Mouse (Mus musculus) intestine, embryonic 14.5 days (tissue): ENCODE data around the gene Snx29. TPM values are rescaled to one million over a fixed set of nuclear protein-coding genes. Genes with fewer than 3 reads are reported as not detected.
A peak's percentile ranks its signal among the peaks of the same experiment; 100 is the strongest.
"Not testable (repeated sequence)": the region's sequence is repeated elsewhere in the genome, so short reads cannot be mapped to it uniquely, and the experiment has no call there.

ENCODE experiments used
- ATAC-seq: fragments of 200-750 bp; cut with Nextera tagmentation; replicated peaks from 2 replicates; pipeline ENCODE4 v1.8.0; 2017; ENCODE audit warnings: low read depth, moderate number of reproducible peaks, moderate TSS enrichment, moderate library complexity; ENCODE audit not compliant: low FRiP score, low TSS enrichment
- DNase-seq: peaks from one replicate; pipeline ENCODE4 v3.0.0-alpha.2; 2018; ENCODE audit warnings: low spot score
- H3K27ac ChIP-seq: fragments of 300-500 bp; sonication (generic); 2 replicates; pipeline ENCODE4 v1.5.1; 2014; ENCODE audit warnings: low read depth, mild to moderate bottlenecking, control low read depth
- H3K27me3 ChIP-seq: fragments of 300-500 bp; sonication (generic); replicated peaks from 2 replicates; pipeline ENCODE4 v1.6.1; 2014; ENCODE audit warnings: low read length, control low read depth; ENCODE audit not compliant: control insufficient read depth, insufficient read depth
- H3K36me3 ChIP-seq: fragments of 300-500 bp; sonication (generic); 2 replicates; pipeline ENCODE4 v1.6.1; 2014; ENCODE audit warnings: low read length, control low read depth; ENCODE audit not compliant: control insufficient read depth, insufficient read depth
- H3K4me1 ChIP-seq: fragments of 300-500 bp; sonication (generic); replicated peaks from 2 replicates; pipeline ENCODE4 v1.6.1; 2014; ENCODE audit warnings: low read length, control low read depth, mixed read lengths; ENCODE audit not compliant: control insufficient read depth, insufficient read depth
- H3K4me2 ChIP-seq: fragments of 300-500 bp; sonication (generic); 2 replicates; pipeline ENCODE4 v1.6.1; 2014; ENCODE audit warnings: low read length
- H3K4me3 ChIP-seq: fragments of 300-500 bp; sonication (generic); 2 replicates; pipeline ENCODE4 v1.5.1; 2014; ENCODE audit warnings: low read depth, low read length, control low read depth, mixed read lengths
- H3K9ac ChIP-seq: fragments of 300-500 bp; sonication (generic); 2 replicates; pipeline ENCODE4 v1.6.1; 2014; ENCODE audit warnings: mild to moderate bottlenecking, low read length
- H3K9me3 ChIP-seq: fragments of 300-500 bp; sonication (generic); 2 replicates; pipeline ENCODE4 v1.6.1; 2016; ENCODE audit warnings: low read length, control low read depth; ENCODE audit not compliant: control insufficient read depth
- whole genome bisulfite sequencing: fragments of 180-500 bp; shearing (Covaris S2); extraction: QIAGEN DNeasy Blood & Tissue Kit; methylation state at CpG from one replicate; pipeline ENCODE4 v1.1.7; 2014; 5-methylcytosine and 5-hydroxymethylcytosine counted together
- polyA plus RNA-seq: library from polyadenylated mRNA; unstranded; fragments of >200 nt; fragmentation: Nextera tagmentation; extraction: Ambion mirVana; gene quantifications from 2 replicates; pipeline ENCODE4 v1.2.1, GENCODE M21; 2014

Snx29 gene
- polyA plus RNA-seq, 1 experiment from 2014 or later, result 6.3 TPM

DNA sequence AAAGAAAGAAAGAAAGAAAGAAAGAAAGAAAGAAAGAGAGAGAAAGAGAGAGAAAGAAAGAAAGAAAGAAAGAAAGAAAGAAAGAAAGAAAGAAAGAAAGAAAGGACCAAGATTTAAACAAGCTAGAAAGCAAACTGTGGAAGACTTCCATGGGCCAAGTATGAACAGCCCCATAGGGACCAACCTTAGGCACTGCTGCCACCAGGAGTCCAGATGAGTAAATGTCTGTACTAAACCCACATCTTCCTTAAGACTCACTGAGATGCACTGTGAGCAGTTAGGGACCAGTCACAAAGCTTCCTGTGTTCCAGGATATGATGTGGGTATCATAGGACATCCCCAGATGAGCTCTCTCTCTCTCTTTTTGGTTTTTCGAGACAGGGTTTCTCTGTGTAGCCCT, 25.0 kb upstream of the Snx29 start:
- not testable (repeated sequence) for H3K36me3 ChIP-seq, H3K4me1 ChIP-seq, DNase-seq, H3K4me2 ChIP-seq, H3K9ac ChIP-seq, ATAC-seq, H3K9me3 ChIP-seq, H3K4me3 ChIP-seq, H3K27ac ChIP-seq, H3K27me3 ChIP-seq
- WGBS, result 70% methylated on average over 1 of the region's 1 CpGs

DNA sequence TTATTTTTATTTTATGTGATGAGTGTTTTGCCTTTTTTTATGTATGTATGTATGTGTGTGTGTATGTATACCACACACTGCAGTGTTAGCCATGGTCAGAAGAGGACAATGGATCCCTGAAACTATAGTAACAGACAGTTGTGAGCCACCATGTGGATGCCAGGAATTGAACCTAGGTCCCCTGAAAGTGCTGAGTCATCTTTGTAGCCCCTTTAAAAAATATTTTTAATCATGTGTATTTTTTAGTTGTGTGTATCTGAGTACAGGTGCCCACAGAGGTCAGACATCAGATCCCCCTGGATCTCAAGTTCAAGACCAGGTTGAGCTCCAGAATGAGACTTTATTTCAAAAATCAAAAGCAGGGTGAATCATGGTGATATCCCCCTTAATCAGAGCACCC, 19.0 kb upstream of the Snx29 start:
- ATAC-seq, result no peak
- Histone ChIP-seq H3K9ac (no peak overlapping the region), H3K27ac (no peak overlapping the region)

GRCm38 (mm10) chr16:11305531-11305930, 17.2 kb upstream of the Snx29 start:
- 87% methylated on average over 2 of the region's 2 CpGs for WGBS
- Histone ChIP-seq H3K4me1 (no peaks in the 10 kb centered on the region), H3K9me3 (no peaks in the 10 kb centered on the region), H3K4me3 (no peak overlapping the region), H3K27me3 (no peaks in the 10 kb centered on the region), H3K9ac (no peak overlapping the region), H3K4me2 (no peak overlapping the region), H3K36me3 (no peaks in the 10 kb centered on the region), H3K27ac (no peak overlapping the region)
- no peak for ATAC-seq
- no peak for DNase-seq

More for the DNA sequence above, 19.0 kb upstream of the Snx29 start:
- no peak for DNase-seq
- no peaks in the 10 kb centered on the region for H3K27me3 ChIP-seq
- no peak overlapping the region for H3K4me2 ChIP-seq
- H3K36me3 ChIP-seq, result no peaks in the 10 kb centered on the region
- H3K9me3 ChIP-seq, result no peaks in the 10 kb centered on the region
- no peaks in the 10 kb centered on the region for H3K4me1 ChIP-seq
- H3K4me3 ChIP-seq, result no peak overlapping the region

DNA sequence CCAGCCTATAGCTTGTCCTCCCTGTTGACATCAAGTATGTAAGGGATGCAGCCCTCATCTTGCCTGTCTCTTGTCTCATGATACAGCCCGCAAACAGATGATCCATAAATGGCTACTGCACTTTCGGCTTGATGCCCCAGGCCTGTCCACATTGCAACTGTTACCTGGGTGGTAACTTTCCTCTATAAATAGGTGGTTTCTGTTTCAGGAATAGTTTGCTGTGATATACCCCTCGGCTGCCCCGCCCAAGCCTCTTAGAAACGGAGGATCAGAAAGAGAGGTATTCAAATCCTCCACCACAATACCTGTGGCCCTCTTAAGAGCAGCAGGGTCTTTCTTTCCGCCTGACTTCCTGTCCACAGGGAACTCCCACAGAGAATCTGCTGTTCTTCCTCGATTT, 9.2 kb upstream of the Snx29 start, which contains the start of gene Tnfrsf17:
TSS of gene Tnfrsf17 (plus strand) at position 301 of the 400 bp plus-strand sequence.
- no peak within 1 kb of the TSS for H3K4me3 ChIP-seq
- no peaks in the 10 kb centered on the region for H3K9me3 ChIP-seq
- no peaks in the 10 kb centered on the region for H3K27me3 ChIP-seq
- no peak within 1 kb of the TSS for H3K9ac ChIP-seq
- DNase-seq (no peak), ATAC-seq (no peak)
- WGBS, result 79% methylated on average over 7 of the region's 7 CpGs
- no peaks in the 10 kb centered on the region for H3K4me1 ChIP-seq
- no peaks in the 10 kb centered on the region for H3K36me3 ChIP-seq
- H3K27ac ChIP-seq, result no peak within 1 kb of the TSS
- no peak within 1 kb of the TSS for H3K4me2 ChIP-seq

DNA sequence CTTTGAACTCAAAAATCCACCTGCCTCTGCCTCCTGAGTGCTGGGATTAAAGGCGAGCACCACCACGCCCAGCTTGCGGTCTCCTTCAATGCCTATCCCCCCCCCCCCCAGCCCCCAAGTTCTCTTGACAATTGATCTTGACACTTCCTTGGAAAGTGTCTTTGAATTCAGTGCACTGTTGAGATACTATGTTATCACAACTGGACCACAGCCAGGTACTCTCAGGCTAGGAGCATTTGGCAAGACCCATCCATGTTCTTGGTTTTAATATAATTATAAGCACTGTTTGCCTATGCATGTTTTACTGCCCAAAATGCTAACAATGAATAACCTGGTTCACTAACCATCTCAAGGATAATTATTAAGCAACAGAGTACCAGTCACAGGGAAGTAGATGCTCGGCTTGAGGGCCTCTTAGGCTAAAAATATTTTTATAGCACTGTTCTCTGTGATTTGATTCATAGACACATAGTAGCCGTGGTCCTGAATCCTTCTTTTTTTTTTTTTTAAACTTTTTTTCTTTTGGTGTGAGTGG, 6.9 kb upstream of the Snx29 start:
- no peaks in the 10 kb centered on the region for H3K27me3 ChIP-seq
- ATAC-seq, result no peak
- no peak overlapping the region for H3K27ac ChIP-seq
- no peaks in the 10 kb centered on the region for H3K4me1 ChIP-seq
- no peaks in the 10 kb centered on the region for H3K36me3 ChIP-seq
- no peaks in the 10 kb centered on the region for H3K9me3 ChIP-seq
- no peak overlapping the region for H3K4me3 ChIP-seq
- 78% methylated on average over 5 of the region's 5 CpGs for whole genome bisulfite sequencing
- no peak overlapping the region for H3K4me2 ChIP-seq
- H3K9ac ChIP-seq, result no peak overlapping the region
- DNase-seq, result no peak

- 73% methylated on average over 5 of the region's 5 CpGs for WGBS
- ATAC-seq (no peak), DNase-seq (no peak)
Measured at GRCm38 (mm10) chr16:11316748-11317147, 6.0 kb upstream of the Snx29 start.

GRCm38 (mm10) chr16:11317324-11317723, 5.4 kb upstream of the Snx29 start:
- H3K9me3 ChIP-seq, result no peaks in the 10 kb centered on the region
- no peaks in the 10 kb centered on the region for H3K4me1 ChIP-seq
- H3K27ac ChIP-seq, result no peak overlapping the region
- no peak for DNase-seq
- no peak overlapping the region for H3K9ac ChIP-seq
- no peak for ATAC-seq
- 66% methylated on average over 6 of the region's 6 CpGs for WGBS
- no peak overlapping the region for H3K4me3 ChIP-seq
- H3K4me2 ChIP-seq, result no peak overlapping the region
- no peaks in the 10 kb centered on the region for H3K36me3 ChIP-seq
- no peaks in the 10 kb centered on the region for H3K27me3 ChIP-seq

More at GRCm38 (mm10) chr16:11316748-11317147, 6.0 kb upstream of the Snx29 start:
- no peaks in the 10 kb centered on the region for H3K27me3 ChIP-seq
- no peaks in the 10 kb centered on the region for H3K36me3 ChIP-seq
- H3K9ac ChIP-seq, result no peak overlapping the region
- H3K9me3 ChIP-seq, result no peaks in the 10 kb centered on the region
- no peak overlapping the region for H3K27ac ChIP-seq
- H3K4me3 ChIP-seq, result no peak overlapping the region
- no peak overlapping the region for H3K4me2 ChIP-seq
- H3K4me1 ChIP-seq, result no peaks in the 10 kb centered on the region

GRCm38 (mm10) chr16:11323324-11324051, 780 bp downstream of the Snx29 start:
- ATAC-seq (peak; percentile 41), DNase-seq (no peak)
- WGBS, result 6% methylated on average over 17 of the region's 17 CpGs
- Histone ChIP-seq H3K27ac (no peak overlapping the region), H3K4me3 (peak overlapping the region; percentile 81), H3K36me3 (no peaks in the 10 kb centered on the region), H3K9me3 (no peaks in the 10 kb centered on the region), H3K4me1 (0 out of 2 replicates have a peak, but pooled peaks cover 5% of the 10 kb centered on the region), H3K27me3 (no peaks in the 10 kb centered on the region), H3K4me2 (peak overlapping the region; percentile 90), H3K9ac (peak overlapping the region; percentile 74)
